Mouse (Mus musculus) neural tube, embryonic 11.5 days (tissue): ENCODE measurements at regions not wholly inside any gene's neighbourhood (a gene's known extent, or its start where the extent isn't known, plus 50 kb on each side); places are given as distances from the start of the nearest gene placed in this dataset.

Experiments used
- ATAC-seq: fragments of 200-750 bp; cut with Nextera tagmentation; 2 replicates; pipeline ENCODE4 v1.8.0; 2017; ENCODE audit warnings: moderate number of reproducible peaks, mild to moderate bottlenecking, moderate TSS enrichment, moderate library complexity; ENCODE audit not compliant: insufficient read depth, low FRiP score, low TSS enrichment
- DNase-seq: peaks from one replicate; pipeline ENCODE4 v3.0.0-alpha.2; 2015; ENCODE audit warnings: low spot score
- H3K27ac ChIP-seq: fragments of 300-500 bp; sonication (generic); 2 replicates; pipeline ENCODE4 v1.5.1; 2014; ENCODE audit warnings: low read depth, mild to moderate bottlenecking, low read length
- H3K27me3 ChIP-seq: fragments of 300-500 bp; sonication (generic); 2 replicates; pipeline ENCODE4 v1.6.1; 2014; ENCODE audit warnings: mild to moderate bottlenecking, low read length, mixed read lengths; ENCODE audit not compliant: control insufficient read depth, insufficient read depth
- H3K36me3 ChIP-seq: fragments of 300-500 bp; sonication (generic); 2 replicates; pipeline ENCODE4 v1.6.1; 2014; ENCODE audit warnings: mild to moderate bottlenecking, low read length, moderate library complexity, mixed read lengths; ENCODE audit not compliant: control insufficient read depth, insufficient read depth
- H3K4me1 ChIP-seq: fragments of 300-500 bp; sonication (generic); 2 replicates; pipeline ENCODE4 v1.6.1; 2014; ENCODE audit warnings: low read length, mixed read lengths; ENCODE audit not compliant: control insufficient read depth, insufficient read depth
- H3K4me2 ChIP-seq: fragments of 300-500 bp; sonication (generic); 2 replicates; pipeline ENCODE4 v1.6.1; 2014; ENCODE audit warnings: low read depth, mild to moderate bottlenecking, moderate library complexity
- H3K4me3 ChIP-seq: fragments of 300-500 bp; sonication (generic); 2 replicates; pipeline ENCODE4 v1.5.1; 2014; ENCODE audit warnings: low read depth, low read length
- H3K9ac ChIP-seq: fragments of 300-500 bp; sonication (generic); 2 replicates; pipeline ENCODE4 v1.6.1; 2014; ENCODE audit warnings: mild to moderate bottlenecking, low read length
- H3K9me3 ChIP-seq: fragments of 300-500 bp; sonication (generic); 2 replicates; pipeline ENCODE4 v1.6.1; 2016; ENCODE audit warnings: low read length; ENCODE audit not compliant: control insufficient read depth
- WGBS: fragments of 180-500 bp; shearing (Covaris S2); extraction: QIAGEN DNeasy Blood & Tissue Kit; methylation state at CpG from one replicate; pipeline ENCODE4 v1.1.7; 2014; 5-methylcytosine and 5-hydroxymethylcytosine counted together

DNA sequence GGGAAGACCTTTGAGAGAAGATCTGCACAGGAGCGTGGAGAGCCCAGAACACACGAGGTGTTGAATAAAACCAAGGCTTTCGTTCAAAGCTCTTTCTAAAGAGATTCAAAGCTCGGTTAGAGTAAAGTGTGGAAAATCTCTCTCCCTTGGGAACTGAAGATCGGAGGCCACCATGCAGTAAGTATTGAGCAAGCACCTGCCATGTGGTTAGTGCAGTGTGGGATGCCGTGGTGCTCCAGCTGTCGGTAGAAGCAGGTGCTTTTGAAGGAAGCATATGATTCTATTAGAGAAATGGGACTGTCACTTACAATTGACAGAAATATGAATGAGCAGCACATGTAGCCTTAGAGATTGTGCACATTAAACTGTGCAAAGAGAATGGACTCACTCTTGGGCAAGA lies 108.5 kb upstream of the Dusp10 start:
- Histone ChIP-seq H3K27me3 (no peaks in the 10 kb centered on the region), H3K9ac (no peak overlapping the region), H3K4me1 (no peaks in the 10 kb centered on the region), H3K9me3 (no peaks in the 10 kb centered on the region), H3K4me3 (no peak overlapping the region), H3K36me3 (no peaks in the 10 kb centered on the region), H3K27ac (no peak overlapping the region), H3K4me2 (no peak overlapping the region)
- WGBS = 91% methylated on average over 7 of the region's 7 CpGs
- ATAC-seq = no peak
- no peak for DNase-seq

DNA sequence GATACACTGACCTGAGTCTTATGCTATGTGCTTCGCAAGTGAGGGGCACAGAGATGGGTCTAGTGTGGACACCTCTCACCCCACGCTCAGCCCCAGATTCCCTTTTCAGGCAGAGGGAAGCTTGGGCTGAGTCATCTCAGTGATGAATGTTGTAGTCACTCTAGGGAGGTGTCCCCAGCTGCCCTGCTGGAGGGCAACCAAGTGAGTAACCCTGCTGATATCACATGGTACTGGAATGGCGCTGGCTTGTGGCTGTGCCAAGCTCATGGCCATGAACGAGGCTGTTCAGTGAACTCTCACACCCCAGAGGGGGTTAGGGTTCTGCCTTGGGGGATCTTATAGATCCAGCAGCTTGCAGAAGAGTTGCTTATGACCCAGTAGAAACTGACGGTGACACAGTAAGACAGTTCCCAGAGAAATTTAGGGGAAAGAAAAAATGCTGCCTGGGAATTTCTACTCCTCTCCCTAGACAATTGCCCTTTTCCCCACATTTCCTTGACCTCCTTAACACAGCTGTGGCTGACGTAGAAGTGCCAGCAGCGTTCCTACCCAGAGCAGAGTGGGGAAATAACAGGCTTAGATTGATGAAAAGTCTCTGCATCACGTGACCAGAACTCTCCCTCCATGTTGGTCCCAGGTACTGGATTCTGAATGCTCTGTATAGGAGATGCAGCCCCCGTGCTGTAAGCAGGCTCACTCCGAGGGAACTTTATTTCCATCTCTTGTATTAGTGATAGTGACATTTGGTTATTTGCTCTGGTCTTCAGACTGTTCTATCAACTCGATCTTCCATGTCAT lies 107.6 kb upstream of the Dusp10 start:
- H3K27me3 ChIP-seq = no peaks in the 10 kb centered on the region
- H3K4me3 ChIP-seq = no peak overlapping the region
- DNase-seq (no peak), ATAC-seq (no peak)
- H3K36me3 ChIP-seq = no peaks in the 10 kb centered on the region
- no peak overlapping the region for H3K27ac ChIP-seq
- no peak overlapping the region for H3K4me2 ChIP-seq
- H3K9me3 ChIP-seq = no peaks in the 10 kb centered on the region
- 84% methylated on average over 11 of the region's 11 CpGs for WGBS
- H3K9ac ChIP-seq = no peak overlapping the region
- H3K4me1 ChIP-seq = no peaks in the 10 kb centered on the region

DNA sequence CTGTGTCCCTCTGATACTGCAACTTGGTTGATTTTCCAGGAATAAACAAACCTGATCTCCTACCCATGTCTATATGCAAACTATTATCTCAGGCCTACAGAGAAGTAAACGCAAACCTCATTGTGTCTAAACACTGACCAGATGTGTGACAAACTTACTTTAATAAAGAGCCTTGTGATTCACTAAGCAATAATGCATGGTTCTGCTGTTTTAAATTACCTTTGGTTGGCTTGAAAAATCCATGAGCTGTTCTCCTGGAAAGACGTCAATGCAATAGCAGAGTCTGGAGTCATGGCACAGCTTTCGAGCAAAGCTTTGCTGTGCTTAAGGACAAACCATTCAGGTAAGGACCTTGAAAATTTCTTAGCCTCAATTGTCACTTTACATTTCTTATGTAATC lies 95.4 kb upstream of the Dusp10 start:
- Histone ChIP-seq H3K27me3 (no peaks in the 10 kb centered on the region), H3K9ac (no peak overlapping the region), H3K4me1 (no peaks in the 10 kb centered on the region), H3K36me3 (no peaks in the 10 kb centered on the region), H3K27ac (no peak overlapping the region), H3K9me3 (no peaks in the 10 kb centered on the region), H3K4me3 (no peak overlapping the region), H3K4me2 (no peak overlapping the region)
- 91% methylated on average over 3 of the region's 3 CpGs for WGBS
- no peak for ATAC-seq
- no peak for DNase-seq

DNA sequence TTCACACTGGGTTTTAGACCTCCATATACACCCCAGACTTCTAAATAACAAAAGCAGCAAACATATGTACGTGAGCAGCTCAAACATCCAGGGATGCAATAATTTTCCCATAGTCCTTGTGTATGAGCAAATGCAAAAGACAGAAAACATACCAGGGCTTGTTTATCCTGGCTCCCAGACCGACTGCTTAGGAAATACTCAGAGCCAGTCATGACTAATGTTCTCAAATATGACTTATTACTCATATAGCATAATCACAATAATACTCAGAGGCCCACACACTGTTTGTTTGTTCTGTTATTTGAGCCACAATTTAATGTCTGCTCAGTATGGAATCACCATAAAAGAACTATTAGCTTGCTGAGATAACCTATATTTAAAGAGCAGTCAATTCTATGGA lies 91.8 kb upstream of the Dusp10 start:
- WGBS = 75% methylated on average over 2 of the region's 2 CpGs
- Histone ChIP-seq H3K4me2 (no peak overlapping the region), H3K4me3 (no peak overlapping the region), H3K36me3 (no peaks in the 10 kb centered on the region), H3K27me3 (no peaks in the 10 kb centered on the region), H3K4me1 (no peaks in the 10 kb centered on the region), H3K9me3 (no peaks in the 10 kb centered on the region), H3K9ac (no peak overlapping the region), H3K27ac (no peak overlapping the region)
- DNase-seq (no peak), ATAC-seq (no peak)

DNA sequence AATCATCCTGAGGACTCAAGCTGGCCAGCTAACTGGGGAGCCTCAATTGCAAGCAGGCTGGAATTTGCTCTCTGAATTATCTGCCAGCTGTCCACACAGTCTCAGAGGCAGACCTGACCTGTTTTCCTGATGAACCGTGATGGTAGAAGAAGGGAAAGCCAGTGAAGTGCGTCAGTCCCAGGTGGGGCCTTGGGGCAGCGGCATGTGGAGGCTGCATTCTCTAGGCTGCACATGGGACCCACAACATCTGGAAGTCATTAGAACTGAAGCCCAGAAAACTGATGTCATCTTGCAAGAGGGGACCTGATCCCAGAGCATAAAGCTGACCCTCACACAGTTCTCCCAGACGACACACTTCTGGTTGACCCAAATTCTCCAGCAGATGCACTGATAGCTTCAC lies 84.6 kb upstream of the Dusp10 start:
- 59% methylated on average over 4 of the region's 4 CpGs for WGBS

DNA sequence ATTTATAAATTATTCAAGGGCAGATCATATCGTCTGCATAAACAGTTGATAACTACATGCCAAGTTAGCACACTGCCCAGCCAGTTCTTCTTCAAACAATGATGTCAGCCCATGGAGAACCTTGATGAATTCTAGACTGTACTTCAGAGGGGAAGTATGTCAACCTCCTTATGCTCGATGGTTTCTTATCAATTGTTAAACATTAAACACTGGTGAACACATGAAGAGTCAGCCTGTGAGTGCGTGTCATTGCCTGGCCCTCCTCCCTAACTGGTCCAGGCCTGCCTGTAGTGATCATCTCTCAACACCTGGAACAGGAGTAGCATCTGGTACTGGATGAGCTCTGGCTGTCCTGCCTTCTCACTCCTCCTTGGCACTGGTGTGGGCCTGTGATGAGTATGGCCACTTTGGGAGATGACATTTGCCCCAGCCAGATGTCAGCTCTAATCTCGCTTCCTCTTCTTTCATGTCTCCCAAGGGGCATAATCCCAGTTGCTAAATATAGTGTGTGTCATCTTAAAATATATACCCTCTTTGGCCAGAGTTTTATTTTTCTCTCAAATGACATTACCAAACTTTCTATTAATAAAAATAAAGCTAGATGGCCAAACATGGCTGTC lies 82.6 kb upstream of the Dusp10 start:
- Histone ChIP-seq H3K36me3 (no peaks in the 10 kb centered on the region), H3K9ac (no peak overlapping the region), H3K27ac (no peak overlapping the region), H3K9me3 (no peaks in the 10 kb centered on the region), H3K4me1 (no peaks in the 10 kb centered on the region), H3K4me3 (no peak overlapping the region), H3K27me3 (no peaks in the 10 kb centered on the region), H3K4me2 (no peak overlapping the region)
- ATAC-seq = no peak
- DNase-seq = no peak
- WGBS = 81% methylated on average over 4 of the region's 4 CpGs

More for the DNA sequence above, 84.6 kb upstream of the Dusp10 start:
- DNase-seq (no peak), ATAC-seq (no peak)
- Histone ChIP-seq H3K27me3 (no peaks in the 10 kb centered on the region), H3K4me2 (no peak overlapping the region), H3K27ac (no peak overlapping the region), H3K4me1 (no peaks in the 10 kb centered on the region), H3K9me3 (no peaks in the 10 kb centered on the region), H3K36me3 (no peaks in the 10 kb centered on the region), H3K9ac (no peak overlapping the region), H3K4me3 (no peak overlapping the region)

DNA sequence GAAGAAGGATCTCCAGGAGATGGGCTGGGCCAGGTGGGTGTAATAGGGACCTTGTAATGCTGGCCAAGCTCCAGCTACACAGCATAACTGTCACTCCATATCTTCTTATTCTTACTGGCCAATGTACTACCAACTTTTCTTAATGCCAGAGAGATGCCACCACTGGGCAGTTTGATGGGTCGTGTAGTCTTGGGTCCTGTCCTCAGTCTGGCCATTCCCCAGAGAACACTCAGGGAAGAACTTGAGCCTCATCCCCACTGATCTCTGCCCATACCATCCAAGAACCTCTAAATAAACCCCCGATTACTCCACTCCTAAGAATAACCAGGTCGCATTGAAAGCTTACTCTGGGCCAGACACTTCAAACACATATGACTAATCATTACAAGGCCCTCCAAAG lies 82.0 kb upstream of the Dusp10 start:
- Histone ChIP-seq H3K9me3 (no peaks in the 10 kb centered on the region), H3K9ac (no peak overlapping the region), H3K4me1 (no peaks in the 10 kb centered on the region), H3K36me3 (no peaks in the 10 kb centered on the region), H3K4me3 (no peak overlapping the region), H3K27me3 (no peaks in the 10 kb centered on the region), H3K4me2 (no peak overlapping the region), H3K27ac (no peak overlapping the region)
- DNase-seq = no peak
- no peak for ATAC-seq
- 74% methylated on average over 3 of the region's 3 CpGs for WGBS

DNA sequence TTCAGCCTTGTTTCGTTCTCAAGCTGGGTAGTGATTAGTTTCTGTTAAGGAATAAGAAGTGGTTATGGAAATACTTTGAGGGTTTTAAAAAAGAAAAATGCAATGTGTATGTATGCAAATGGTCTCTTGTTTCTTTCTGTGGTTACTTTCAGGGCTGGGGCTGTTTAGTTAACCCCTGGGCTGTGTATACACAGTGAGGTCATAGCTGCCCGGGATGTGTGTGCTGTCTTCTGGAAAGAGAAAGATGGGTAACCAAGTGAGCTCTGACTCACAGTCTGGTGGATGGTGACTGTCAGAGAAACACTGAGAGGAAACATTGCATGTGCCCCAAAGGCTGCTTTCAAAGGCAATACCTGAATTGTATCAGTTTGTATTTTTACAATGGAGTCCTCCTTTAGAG lies 79.3 kb upstream of the Dusp10 start:
- WGBS = 67% methylated on average over 2 of the region's 2 CpGs
- no peaks in the 10 kb centered on the region for H3K27me3 ChIP-seq
- no peak overlapping the region for H3K9ac ChIP-seq
- H3K4me3 ChIP-seq = no peak overlapping the region
- DNase-seq (no peak), ATAC-seq (no peak)
- no peaks in the 10 kb centered on the region for H3K36me3 ChIP-seq
- H3K9me3 ChIP-seq = no peaks in the 10 kb centered on the region
- no peaks in the 10 kb centered on the region for H3K4me1 ChIP-seq
- H3K27ac ChIP-seq = no peak overlapping the region
- no peak overlapping the region for H3K4me2 ChIP-seq

DNA sequence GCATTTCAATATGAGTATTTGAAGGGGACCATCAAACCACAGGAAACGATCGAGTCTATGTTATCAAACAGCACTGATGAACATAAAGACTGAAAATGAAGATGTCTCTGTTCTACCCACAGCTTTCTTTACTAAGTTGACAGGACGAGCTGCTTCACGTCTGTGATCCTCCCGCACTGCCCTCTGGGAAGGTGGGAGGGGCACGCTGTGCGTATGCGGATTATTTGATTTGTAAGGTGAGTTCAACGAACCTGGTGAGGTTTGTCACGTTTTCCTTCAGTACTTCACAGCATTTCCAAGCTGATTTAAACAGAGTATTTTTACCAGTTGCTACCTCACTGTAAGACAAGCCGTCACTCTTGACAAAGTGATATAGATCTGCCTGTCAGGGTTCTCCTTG lies 75.9 kb upstream of the Dusp10 start:
- no peaks in the 10 kb centered on the region for H3K9me3 ChIP-seq
- ATAC-seq (no peak), DNase-seq (no peak)
- no peak overlapping the region for H3K4me2 ChIP-seq
- no peak overlapping the region for H3K9ac ChIP-seq
- no peak overlapping the region for H3K4me3 ChIP-seq
- no peaks in the 10 kb centered on the region for H3K4me1 ChIP-seq
- H3K27me3 ChIP-seq = no peaks in the 10 kb centered on the region
- H3K27ac ChIP-seq = no peak overlapping the region
- 91% methylated on average over 11 of the region's 11 CpGs for WGBS
- H3K36me3 ChIP-seq = no peaks in the 10 kb centered on the region
